Mouse (Mus musculus) forebrain, embryonic 12.5 days (tissue): ENCODE measurements around the gene Ephb1. TPM values are rescaled to one million over a fixed set of nuclear protein-coding genes. Genes with fewer than 3 reads are reported as not detected.
A peak's percentile ranks its signal among the peaks of the same experiment; 100 is the strongest.

Experiments
- ATAC-seq: fragments of 200-750 bp; cut with Nextera tagmentation; 2 replicates; pipeline ENCODE4 v1.8.0; 2017; ENCODE audit warnings: moderate TSS enrichment; ENCODE audit not compliant: low FRiP score
- H3K27ac ChIP-seq: fragments of 300-500 bp; sonication (generic); 2 replicates; pipeline ENCODE4 v1.5.1; 2016; ENCODE audit warnings: mild to moderate bottlenecking
- H3K27me3 ChIP-seq: fragments of 300-500 bp; sonication (generic); 2 replicates; pipeline ENCODE4 v1.6.1; 2016; ENCODE audit warnings: mild to moderate bottlenecking
- H3K36me3 ChIP-seq: fragments of 300-500 bp; sonication (generic); replicated peaks from 2 replicates; pipeline ENCODE4 v1.6.1; 2016; ENCODE audit warnings: mild to moderate bottlenecking
- H3K4me1 ChIP-seq: fragments of 300-500 bp; sonication (generic); 2 replicates; pipeline ENCODE4 v1.6.1; 2016
- H3K4me2 ChIP-seq: fragments of 300-500 bp; sonication (generic); 2 replicates; pipeline ENCODE4 v1.6.1; 2016; ENCODE audit warnings: mild to moderate bottlenecking, moderate library complexity
- H3K4me3 ChIP-seq: fragments of 300-500 bp; sonication (generic); replicated peaks from 2 replicates; pipeline ENCODE4 v1.5.1; 2016; ENCODE audit warnings: mild to moderate bottlenecking
- H3K9ac ChIP-seq: fragments of 300-500 bp; sonication (generic); 2 replicates; pipeline ENCODE4 v1.6.1; 2016; ENCODE audit warnings: mild to moderate bottlenecking
- H3K9me3 ChIP-seq: fragments of 300-500 bp; sonication (generic); 2 replicates; pipeline ENCODE4 v1.6.1; 2016
- WGBS: fragments of 180-500 bp; shearing (Covaris S2); methylation state at CpG from one replicate; pipeline ENCODE4 v1.1.7; 2016; 5-methylcytosine and 5-hydroxymethylcytosine counted together
- polyA plus RNA-seq: library from polyadenylated mRNA; unstranded; fragments of >200 nt; fragmentation: Nextera tagmentation; extraction: Ambion mirVana; gene quantifications from 2 replicates; pipeline ENCODE4 v1.2.1, GENCODE M21; 2016

Gene Ephb1
- polyA plus RNA-seq, 1 experiment from 2014 or later = 26.7 TPM

DNA sequence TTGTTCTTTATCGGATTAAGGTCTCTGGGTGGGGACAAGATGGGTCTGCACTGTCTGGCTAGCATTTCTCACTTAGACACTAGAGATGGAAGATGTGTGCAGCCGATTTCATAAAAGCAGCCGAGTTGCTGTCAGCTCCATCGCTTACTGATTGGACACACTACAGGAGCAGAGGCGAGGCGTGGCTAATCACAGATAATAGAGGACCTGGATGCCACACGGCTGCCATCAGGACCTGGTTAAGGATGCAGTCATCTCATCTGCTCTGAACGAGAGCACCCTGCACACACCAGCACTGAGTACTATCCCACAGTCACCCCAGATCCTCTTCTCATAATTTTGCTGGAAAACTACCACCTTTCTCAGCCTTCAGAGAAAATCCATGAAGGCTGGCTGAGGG lies 419.6 kb downstream of the Ephb1 start:
- WGBS = 80% methylated on average over 8 of the region's 8 CpGs
- Histone ChIP-seq H3K9ac (no peak overlapping the region), H3K9me3 (no peaks in the 10 kb centered on the region), H3K36me3 (no peaks in the 10 kb centered on the region), H3K4me2 (no peak overlapping the region), H3K27me3 (no peaks in the 10 kb centered on the region), H3K4me3 (no peak overlapping the region), H3K4me1 (peaks cover 13% of the 10 kb centered on the region), H3K27ac (no peak overlapping the region)
- ATAC-seq = no peak

DNA sequence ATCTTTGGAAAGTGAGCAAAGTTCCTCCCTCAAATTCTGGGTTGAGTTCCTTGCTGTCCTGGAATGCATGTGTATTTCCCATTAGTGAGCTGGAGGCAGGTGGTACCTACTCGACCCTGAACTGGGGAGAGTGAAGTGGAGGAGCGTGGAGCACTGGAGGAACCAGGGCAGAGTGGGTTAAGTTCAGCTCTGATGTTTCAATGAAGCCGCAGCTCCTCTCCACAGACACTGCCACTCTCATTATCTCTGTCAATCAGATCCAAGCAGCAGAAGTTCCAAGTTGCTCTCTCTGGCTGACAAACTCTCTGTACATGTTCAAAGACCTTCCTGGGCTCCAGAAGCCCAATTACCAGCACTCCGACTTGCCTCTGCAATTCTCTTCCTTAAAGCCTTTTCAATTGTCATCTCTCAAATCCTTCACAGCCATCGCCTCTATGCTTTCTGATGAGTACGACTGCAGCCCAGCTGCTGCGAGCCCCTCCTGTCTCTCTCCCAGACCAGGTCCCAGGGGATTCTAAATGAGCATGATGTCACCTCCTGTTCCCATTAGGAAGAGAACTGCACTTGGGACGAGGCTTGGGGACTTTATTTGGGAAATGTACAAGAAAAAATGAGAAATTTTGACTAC lies 420.4 kb downstream of the Ephb1 start:
- 50% methylated on average over 8 of the region's 8 CpGs for WGBS
- Histone ChIP-seq H3K4me1 (peaks cover 13% of the 10 kb centered on the region), H3K27ac (no peak overlapping the region), H3K9ac (no peak overlapping the region), H3K27me3 (no peaks in the 10 kb centered on the region), H3K9me3 (no peaks in the 10 kb centered on the region), H3K4me3 (no peak overlapping the region), H3K36me3 (no peaks in the 10 kb centered on the region), H3K4me2 (no peak overlapping the region)
- ATAC-seq = no peak

GRCm38 (mm10) chr9:101924829-101925228 lies 429.7 kb downstream of the Ephb1 start:
- H3K4me2 ChIP-seq = no peak overlapping the region
- ATAC-seq = no peak
- 72% methylated on average over 4 of the region's 4 CpGs for WGBS

DNA sequence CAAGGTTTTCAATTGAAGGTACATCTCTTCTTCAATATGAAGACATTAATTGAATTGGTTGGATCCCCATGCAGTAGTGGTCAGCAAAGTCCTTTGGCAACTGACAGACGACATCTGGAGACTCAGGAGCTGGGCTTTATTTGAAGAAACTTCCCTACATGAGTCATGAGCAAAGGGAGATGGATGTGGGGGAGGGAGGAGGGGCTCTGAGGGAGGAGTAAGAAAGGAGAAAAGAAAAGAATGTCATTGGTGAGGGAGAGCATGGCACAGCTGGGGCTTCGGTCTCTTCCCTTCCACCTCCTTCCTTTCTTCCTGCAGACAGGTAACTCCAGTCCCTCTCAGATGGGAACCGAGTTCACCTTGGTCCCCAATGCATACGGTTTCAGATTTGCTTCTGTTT lies 431.6 kb downstream of the Ephb1 start:
- Histone ChIP-seq H3K4me3 (no peak overlapping the region), H3K27me3 (no peaks in the 10 kb centered on the region), H3K4me2 (no peak overlapping the region), H3K4me1 (peaks cover 6% of the 10 kb centered on the region; the same call in 1 of the 2 replicates), H3K36me3 (0 out of 2 replicates have a peak, but pooled peaks cover 10% of the 10 kb centered on the region), H3K9me3 (no peaks in the 10 kb centered on the region), H3K9ac (no peak overlapping the region), H3K27ac (no peak overlapping the region)
- 83% methylated on average over 4 of the region's 4 CpGs for WGBS
- ATAC-seq = no peak

More at GRCm38 (mm10) chr9:101924829-101925228, 429.7 kb downstream of the Ephb1 start:
- Histone ChIP-seq H3K27me3 (no peaks in the 10 kb centered on the region), H3K9me3 (no peaks in the 10 kb centered on the region), H3K9ac (no peak overlapping the region), H3K36me3 (0 out of 2 replicates have a peak, but pooled peaks cover 10% of the 10 kb centered on the region), H3K4me3 (no peak overlapping the region), H3K4me1 (peaks cover 6% of the 10 kb centered on the region; the same call in 1 of the 2 replicates), H3K27ac (no peak overlapping the region)

- 95% methylated on average over 5 of the region's 5 CpGs for WGBS
- no peaks in the 10 kb centered on the region for H3K27me3 ChIP-seq
- H3K9ac ChIP-seq = no peak overlapping the region
- no peaks in the 10 kb centered on the region for H3K9me3 ChIP-seq
- no peak overlapping the region for H3K4me2 ChIP-seq
- H3K4me1 ChIP-seq = no peaks in the 10 kb centered on the region
- H3K36me3 ChIP-seq = 0 out of 2 replicates have a peak, but pooled peaks cover 10% of the 10 kb centered on the region
- no peak overlapping the region for H3K27ac ChIP-seq
- no peak overlapping the region for H3K4me3 ChIP-seq
- ATAC-seq = no peak
Observed at GRCm38 (mm10) chr9:101919324-101919723, 435.2 kb downstream of the Ephb1 start.

GRCm38 (mm10) chr9:101918771-101919170 lies 435.7 kb downstream of the Ephb1 start:
- ATAC-seq = no peak
- no peak overlapping the region for H3K4me2 ChIP-seq
- no peak overlapping the region for H3K4me3 ChIP-seq
- H3K36me3 ChIP-seq = 0 out of 2 replicates have a peak, but pooled peaks cover 10% of the 10 kb centered on the region
- 94% methylated on average over 4 of the region's 4 CpGs for WGBS
- no peak overlapping the region for H3K27ac ChIP-seq
- no peaks in the 10 kb centered on the region for H3K27me3 ChIP-seq
- no peaks in the 10 kb centered on the region for H3K9me3 ChIP-seq
- no peaks in the 10 kb centered on the region for H3K4me1 ChIP-seq
- no peak overlapping the region for H3K9ac ChIP-seq

- no peak overlapping the region for H3K27ac ChIP-seq
- 91% methylated on average over 2 of the region's 2 CpGs for WGBS
- no peak overlapping the region for H3K4me3 ChIP-seq
- no peak overlapping the region for H3K9ac ChIP-seq
- ATAC-seq = no peak
- H3K4me1 ChIP-seq = peaks cover 13% of the 10 kb centered on the region
- H3K4me2 ChIP-seq = no peak overlapping the region
- H3K27me3 ChIP-seq = no peaks in the 10 kb centered on the region
- no peaks in the 10 kb centered on the region for H3K36me3 ChIP-seq
- no peaks in the 10 kb centered on the region for H3K9me3 ChIP-seq
Observed at GRCm38 (mm10) chr9:101915082-101915481, 439.4 kb downstream of the Ephb1 start.

GRCm38 (mm10) chr9:101911176-101911866 lies 443.2 kb downstream of the Ephb1 start:
- no peak overlapping the region for H3K4me2 ChIP-seq
- peaks cover 39% of the 10 kb centered on the region for H3K4me1 ChIP-seq
- ATAC-seq = no peak; the same call in 1 of the 2 replicates
- no peaks in the 10 kb centered on the region for H3K27me3 ChIP-seq
- no peak overlapping the region for H3K4me3 ChIP-seq
- no peak overlapping the region for H3K27ac ChIP-seq
- H3K9me3 ChIP-seq = no peaks in the 10 kb centered on the region
- H3K9ac ChIP-seq = no peak overlapping the region
- no peaks in the 10 kb centered on the region for H3K36me3 ChIP-seq
- WGBS = 52% methylated on average over 9 of the region's 9 CpGs

DNA sequence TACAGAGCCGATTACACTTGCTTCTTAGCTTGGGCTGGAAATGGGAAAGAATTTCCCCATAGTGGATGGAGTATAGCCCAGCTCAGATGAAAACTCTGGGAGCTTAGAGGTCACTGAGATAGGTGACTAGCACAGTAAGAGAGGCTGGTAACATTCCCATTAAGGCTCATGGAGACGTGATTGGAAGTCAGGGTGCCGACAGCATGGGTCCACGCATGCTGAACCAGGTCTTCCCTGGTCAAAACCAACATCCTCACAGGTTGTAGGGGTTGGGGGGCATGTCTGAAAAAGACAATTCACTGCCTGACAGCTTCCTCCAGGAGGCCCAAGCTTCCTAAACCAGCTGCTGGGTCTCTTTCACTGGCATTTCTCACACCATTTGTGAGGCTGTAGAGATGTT lies 445.0 kb downstream of the Ephb1 start:
- Histone ChIP-seq H3K27ac (peak overlapping the region; percentile 33; the same call in 1 of the 2 replicates), H3K27me3 (no peaks in the 10 kb centered on the region), H3K4me1 (peaks cover 39% of the 10 kb centered on the region), H3K9ac (no peak overlapping the region), H3K9me3 (no peaks in the 10 kb centered on the region), H3K4me3 (no peak overlapping the region), H3K36me3 (no peaks in the 10 kb centered on the region), H3K4me2 (no peak overlapping the region)
- WGBS = 80% methylated on average over 4 of the region's 4 CpGs
- ATAC-seq = no peak

DNA sequence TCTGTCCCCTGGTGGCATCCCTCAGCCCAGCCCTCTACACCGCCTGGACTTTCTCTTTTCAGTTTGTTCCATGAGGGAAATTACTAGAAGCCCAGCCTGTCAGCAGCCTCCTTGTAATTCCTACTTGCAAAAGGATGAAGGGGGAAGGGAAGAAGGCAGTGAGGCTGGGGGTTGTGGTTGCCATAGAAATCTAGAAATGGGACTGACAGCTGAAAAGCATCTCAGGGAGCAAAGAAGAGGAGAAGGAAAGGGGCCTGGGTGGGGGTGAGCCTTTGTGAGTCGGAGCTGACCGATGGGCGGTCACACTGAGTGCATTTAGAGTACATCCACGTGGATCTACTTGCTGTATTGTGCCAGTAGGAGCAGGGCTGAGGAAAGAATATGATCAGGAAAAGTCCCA lies 445.6 kb downstream of the Ephb1 start:
- H3K36me3 ChIP-seq = no peaks in the 10 kb centered on the region
- H3K4me2 ChIP-seq = no peak overlapping the region; the same call in 1 of the 2 replicates
- no peak overlapping the region for H3K4me3 ChIP-seq
- peaks cover 39% of the 10 kb centered on the region for H3K4me1 ChIP-seq
- peak; percentile 80 for ATAC-seq
- H3K27ac ChIP-seq = peak overlapping the region; percentile 33
- 5% methylated on average over 5 of the region's 5 CpGs for WGBS
- no peaks in the 10 kb centered on the region for H3K27me3 ChIP-seq
- no peaks in the 10 kb centered on the region for H3K9me3 ChIP-seq
- no peak overlapping the region for H3K9ac ChIP-seq

GRCm38 (mm10) chr9:101907747-101908255 lies 446.7 kb downstream of the Ephb1 start:
- H3K9ac ChIP-seq = no peak overlapping the region
- 0 out of 2 replicates have a peak overlapping the region, but pooled peaks have one; percentile 5 for H3K27ac ChIP-seq
- no peaks in the 10 kb centered on the region for H3K27me3 ChIP-seq
- no peaks in the 10 kb centered on the region for H3K9me3 ChIP-seq
- no peak overlapping the region for H3K4me3 ChIP-seq
- 47% methylated on average over 6 of the region's 6 CpGs for WGBS
- no peaks in the 10 kb centered on the region for H3K36me3 ChIP-seq
- peaks cover 39% of the 10 kb centered on the region for H3K4me1 ChIP-seq
- no peak overlapping the region for H3K4me2 ChIP-seq
- ATAC-seq = no peak

- Histone ChIP-seq H3K27ac (no peak overlapping the region), H3K36me3 (no peaks in the 10 kb centered on the region), H3K9ac (no peak overlapping the region), H3K4me1 (peaks cover 9% of the 10 kb centered on the region), H3K4me2 (no peak overlapping the region), H3K27me3 (no peaks in the 10 kb centered on the region), H3K9me3 (no peaks in the 10 kb centered on the region), H3K4me3 (no peak overlapping the region)
- WGBS = 85% methylated on average over 3 of the region's 3 CpGs
- no peak for ATAC-seq
Observed at GRCm38 (mm10) chr9:101903406-101903805, 451.1 kb downstream of the Ephb1 start.
